Mouse (Mus musculus) urinary bladder, postnatal 36 days (tissue): Measurements from ENCODE around the gene Sipa1l1.

Source experiments
- DNase-seq, 2 experiments: peaks; one replicate each; pipeline ENCODE4 v3.0.0; 2022; ENCODE audit warnings: low spot score in 2 of 2, mixed read lengths in 1 of 2

The Sipa1l1 gene

GRCm38 (mm10) chr12:82294906-82295887, 126.1 kb downstream of the Sipa1l1 start:
- no peak for DNase-seq

- DNase-seq, result no peak
These were observed 127.2 kb downstream of the Sipa1l1 start for GRCm38 (mm10) chr12:82296276-82296675.

- DNase-seq, result no peak
These were observed 128.1 kb downstream of the Sipa1l1 start for GRCm38 (mm10) chr12:82297196-82297595.

GRCm38 (mm10) chr12:82298662-82299460, 129.7 kb downstream of the Sipa1l1 start:
- DNase-seq, result no peak

- no peak for DNase-seq
These were observed 135.0 kb downstream of the Sipa1l1 start for GRCm38 (mm10) chr12:82304140-82304539.

GRCm38 (mm10) chr12:82306035-82306434, 136.9 kb downstream of the Sipa1l1 start:
- DNase-seq, result no peak

- DNase-seq, result no peak
These were observed 142.5 kb downstream of the Sipa1l1 start for GRCm38 (mm10) chr12:82311593-82311992.

- peak in 1 of 2 experiments; percentile 37 for DNase-seq
These were observed 143.1 kb downstream of the Sipa1l1 start for GRCm38 (mm10) chr12:82312091-82312820.

- no peak for DNase-seq
These were observed 144.0 kb downstream of the Sipa1l1 start for GRCm38 (mm10) chr12:82313091-82313490.

GRCm38 (mm10) chr12:82319436-82320131, 150.5 kb downstream of the Sipa1l1 start:
- no peak for DNase-seq

GRCm38 (mm10) chr12:82320204-82320603, 151.1 kb downstream of the Sipa1l1 start:
- DNase-seq, result no peak

GRCm38 (mm10) chr12:82321397-82321796, 152.3 kb downstream of the Sipa1l1 start:
- DNase-seq, result no peak

- no peak for DNase-seq
These were observed 152.7 kb downstream of the Sipa1l1 start for GRCm38 (mm10) chr12:82321855-82322254.

GRCm38 (mm10) chr12:82322759-82323451, 153.8 kb downstream of the Sipa1l1 start:
- DNase-seq, result no peak

GRCm38 (mm10) chr12:82324621-82325020, 155.5 kb downstream of the Sipa1l1 start:
- DNase-seq, result no peak

- no peak for DNase-seq
These were observed 156.4 kb downstream of the Sipa1l1 start for GRCm38 (mm10) chr12:82325502-82325901.

GRCm38 (mm10) chr12:82326438-82326837, 157.3 kb downstream of the Sipa1l1 start:
- no peak for DNase-seq

- DNase-seq, result no peak
These were observed 159.0 kb downstream of the Sipa1l1 start for GRCm38 (mm10) chr12:82328112-82328511.

GRCm38 (mm10) chr12:82332836-82333614, 163.9 kb downstream of the Sipa1l1 start:
- no peak for DNase-seq

GRCm38 (mm10) chr12:82333999-82334398, 164.9 kb downstream of the Sipa1l1 start:
- DNase-seq, result no peak
